Mouse (Mus musculus) heart, postnatal 36 days (tissue): ENCODE results near the gene Commd8. TPM values are rescaled to one million over a fixed set of nuclear protein-coding genes. Genes with fewer than 3 reads are reported as not detected.
"Not testable (repeated sequence)": the region's sequence is repeated elsewhere in the genome, so short reads cannot be mapped to it uniquely, and the experiment has no call there.

Experiments
- DNase-seq, 2 experiments: peaks; one replicate each; pipeline ENCODE4 v3.0.0; 2021 to 2022
- intact Hi-C: fragments of 180-260 bp; cut with DNase I; formaldehyde crosslinking; loops from one replicate; pipeline ENCODE4 v1.15.1; 2025
- total RNA-seq, 2 experiments: library from RNA; stranded (reverse); gene quantifications; 2 replicates each; pipeline ENCODE4 v1.2.3; 2021

The Commd8 gene
- total RNA-seq, 2 experiments from 2014 or later: 45.6 to 46.7 TPM

- intact Hi-C loops: loop anchor here (1.0 to 10.0 kb wide), 4 partner anchors 28 to 352 kb away; no protein-coding TSS in a partner anchor
- DNase-seq: peak; percentile 39 to 57
Measured at GRCm38 (mm10) chr5:72172675-72173074, 4.7 kb upstream of the Commd8 start.

GRCm38 (mm10) chr5:72170067-72170466 lies 2.1 kb upstream of the Commd8 start:
- intact Hi-C loops: loop anchor here (10.0 kb wide), 2 partner anchors 55 to 355 kb away; no protein-coding TSS in a partner anchor
- no peak for DNase-seq

- intact Hi-C loops: no loop called here
- DNase-seq: no peak
Measured at GRCm38 (mm10) chr5:72168285-72168621, 264 bp upstream of the Commd8 start.

- intact Hi-C loops: no loop called here
- no peak for DNase-seq
Measured at GRCm38 (mm10) chr5:72164386-72164785, 3.6 kb downstream of the Commd8 start.

- intact Hi-C loops: no loop called here
- no peak for DNase-seq
Measured at GRCm38 (mm10) chr5:72162855-72163254, 5.1 kb downstream of the Commd8 start.

- intact Hi-C loops: no loop called here
- no peak for DNase-seq
Measured at GRCm38 (mm10) chr5:72160781-72161485, 7.1 kb downstream of the Commd8 start.

- no peak for DNase-seq
- intact Hi-C loops: no loop called here
Measured at GRCm38 (mm10) chr5:72159537-72159936, 8.5 kb downstream of the Commd8 start.

GRCm38 (mm10) chr5:72158667-72159066 lies 9.3 kb downstream of the Commd8 start:
- intact Hi-C loops: no loop called here

GRCm38 (mm10) chr5:72156598-72156997 lies 11.4 kb downstream of the Commd8 start:
- intact Hi-C loops: no loop called here
- DNase-seq: no peak

More at GRCm38 (mm10) chr5:72158667-72159066, 9.3 kb downstream of the Commd8 start:
- no peak for DNase-seq

- DNase-seq, intact Hi-C loops: not testable (repeated sequence)
Measured at GRCm38 (mm10) chr5:72155686-72156085, 12.3 kb downstream of the Commd8 start.

GRCm38 (mm10) chr5:72150870-72151269 lies 17.1 kb downstream of the Commd8 start:
- no peak for DNase-seq
- intact Hi-C loops: no loop called here

- intact Hi-C loops: no loop called here
- DNase-seq: no peak
Measured at GRCm38 (mm10) chr5:72148679-72149078, 19.3 kb downstream of the Commd8 start.

- no peak for DNase-seq
- intact Hi-C loops: no loop called here
Measured at GRCm38 (mm10) chr5:72139619-72140018, 28.4 kb downstream of the Commd8 start.

- intact Hi-C loops: no loop called here
- no peak for DNase-seq
Measured at GRCm38 (mm10) chr5:72138256-72138655, 29.7 kb downstream of the Commd8 start.

GRCm38 (mm10) chr5:72133906-72134305 lies 34.1 kb downstream of the Commd8 start:
- DNase-seq: no peak
- intact Hi-C loops: no loop called here

GRCm38 (mm10) chr5:72126681-72127080 lies 41.3 kb downstream of the Commd8 start:
- intact Hi-C loops: no loop called here
- DNase-seq: no peak

- DNase-seq: no peak
- intact Hi-C loops: no loop called here
Measured at GRCm38 (mm10) chr5:72122414-72123037, 45.5 kb downstream of the Commd8 start.
